Mouse (Mus musculus) midbrain, embryonic 12.5 days (tissue): ENCODE data around the gene Dbp. TPM values are rescaled to one million over a fixed set of nuclear protein-coding genes. Genes with fewer than 3 reads are reported as not detected.
A peak's percentile ranks its signal among the peaks of the same experiment; 100 is the strongest.
"Not testable (repeated sequence)": the region's sequence is repeated elsewhere in the genome, so short reads cannot be mapped to it uniquely, and the experiment has no call there.

ENCODE experiments used
- ATAC-seq: fragments of 200-750 bp; cut with Nextera tagmentation; 2 replicates; pipeline ENCODE4 v1.8.0; 2017; ENCODE audit warnings: low read depth, moderate TSS enrichment, moderate library complexity; ENCODE audit not compliant: low FRiP score
- H3K27ac ChIP-seq: fragments of 300-500 bp; sonication (generic); replicated peaks from 2 replicates; pipeline ENCODE4 v1.5.1; 2016; ENCODE audit warnings: mild to moderate bottlenecking
- H3K27me3 ChIP-seq: fragments of 300-500 bp; sonication (generic); 2 replicates; pipeline ENCODE4 v1.6.1; 2016; ENCODE audit warnings: mild to moderate bottlenecking
- H3K36me3 ChIP-seq: fragments of 300-500 bp; sonication (generic); 2 replicates; pipeline ENCODE4 v1.6.1; 2016
- H3K4me1 ChIP-seq: fragments of 300-500 bp; sonication (generic); 2 replicates; pipeline ENCODE4 v1.6.1; 2016
- H3K4me2 ChIP-seq: fragments of 300-500 bp; sonication (generic); replicated peaks from 2 replicates; pipeline ENCODE4 v1.6.1; 2016; ENCODE audit warnings: mild to moderate bottlenecking, moderate library complexity
- H3K4me3 ChIP-seq: fragments of 300-500 bp; sonication (generic); 2 replicates; pipeline ENCODE4 v1.5.1; 2016; ENCODE audit warnings: mild to moderate bottlenecking
- H3K9ac ChIP-seq: fragments of 300-500 bp; sonication (generic); replicated peaks from 2 replicates; pipeline ENCODE4 v1.6.1; 2016; ENCODE audit warnings: mild to moderate bottlenecking, moderate library complexity
- H3K9me3 ChIP-seq: fragments of 300-500 bp; sonication (generic); 2 replicates; pipeline ENCODE4 v1.6.1; 2016; ENCODE audit warnings: mild to moderate bottlenecking
- WGBS: fragments of 180-500 bp; shearing (Covaris S2); methylation state at CpG from one replicate; pipeline ENCODE4 v1.1.7; 2016; 5-methylcytosine and 5-hydroxymethylcytosine counted together
- polyA plus RNA-seq: library from polyadenylated mRNA; unstranded; fragments of >200 nt; fragmentation: Nextera tagmentation; extraction: Ambion mirVana; gene quantifications from 2 replicates; pipeline ENCODE4 v1.2.1, GENCODE M21; 2016

Gene Dbp
- 4.5 and 4.6 TPM in 2 replicates for polyA plus RNA-seq

GRCm38 (mm10) chr7:45704730-45705442, at the start of gene Dbp:
Gene Dbp (plus strand): TSS chr7:45705088.
- Histone ChIP-seq H3K4me3 (peak within 1 kb of the TSS; percentile 58), H3K9ac (peak within 1 kb of the TSS; percentile 51), H3K27ac (peak within 1 kb of the TSS; percentile 88), H3K27me3 (peaks cover 17% of the 10 kb centered on the region), H3K4me2 (peak within 1 kb of the TSS; percentile 98), H3K9me3 (no peaks in the 10 kb centered on the region), H3K36me3 (peaks cover under 1% of the 10 kb centered on the region; the same call in 1 of the 2 replicates), H3K4me1 (peaks cover 85% of the 10 kb centered on the region)
- peak; percentile 82 for ATAC-seq
- under 1% methylated on average over 36 of the region's 36 CpGs for WGBS

- Histone ChIP-seq H3K4me2 (no peak overlapping the region), H3K4me3 (no peak overlapping the region), H3K27ac (no peak overlapping the region), H3K9ac (no peak overlapping the region), H3K27me3 (peaks cover 7% of the 10 kb centered on the region; the same call in 1 of the 2 replicates), H3K9me3 (no peaks in the 10 kb centered on the region), H3K4me1 (0 out of 2 replicates have a peak, but pooled peaks cover 2% of the 10 kb centered on the region), H3K36me3 (no peaks in the 10 kb centered on the region)
- no peak for ATAC-seq
- 86% methylated on average over 11 of the region's 11 CpGs for WGBS
These were observed 44.0 kb upstream of the Dbp start for GRCm38 (mm10) chr7:45660746-45661478.

GRCm38 (mm10) chr7:45661702-45662101, 43.2 kb upstream of the Dbp start:
- H3K27me3 ChIP-seq, H3K9ac ChIP-seq, H3K9me3 ChIP-seq, H3K4me3 ChIP-seq, H3K4me1 ChIP-seq, H3K36me3 ChIP-seq, H3K4me2 ChIP-seq, H3K27ac ChIP-seq, ATAC-seq: not testable (repeated sequence)
- WGBS: 89% methylated on average over 6 of the region's 6 CpGs

GRCm38 (mm10) chr7:45665303-45666138, 39.4 kb upstream of the Dbp start:
- peaks cover 7% of the 10 kb centered on the region; the same call in 1 of the 2 replicates for H3K27me3 ChIP-seq
- H3K9ac ChIP-seq: no peak overlapping the region
- WGBS: 60% methylated on average over 13 of the region's 13 CpGs
- no peaks in the 10 kb centered on the region for H3K36me3 ChIP-seq
- no peak overlapping the region for H3K4me3 ChIP-seq
- no peak for ATAC-seq
- H3K27ac ChIP-seq: no peak overlapping the region
- no peak overlapping the region for H3K4me2 ChIP-seq
- no peaks in the 10 kb centered on the region for H3K9me3 ChIP-seq
- no peaks in the 10 kb centered on the region for H3K4me1 ChIP-seq

GRCm38 (mm10) chr7:45666161-45666560, 38.7 kb upstream of the Dbp start, which contains the start of gene Fut2:
Gene Fut2 (minus strand): TSS chr7:45666394.
- no peaks in the 10 kb centered on the region for H3K9me3 ChIP-seq
- H3K4me2 ChIP-seq: no peak within 1 kb of the TSS
- 87% methylated on average over 7 of the region's 7 CpGs for WGBS
- no peak within 1 kb of the TSS for H3K27ac ChIP-seq
- no peaks in the 10 kb centered on the region for H3K36me3 ChIP-seq
- no peak within 1 kb of the TSS for H3K9ac ChIP-seq
- H3K4me1 ChIP-seq: no peaks in the 10 kb centered on the region
- no peak for ATAC-seq
- peaks cover 7% of the 10 kb centered on the region; the same call in 1 of the 2 replicates for H3K27me3 ChIP-seq
- H3K4me3 ChIP-seq: no peak within 1 kb of the TSS

GRCm38 (mm10) chr7:45667761-45668160, 37.1 kb upstream of the Dbp start:
- WGBS: 78% methylated on average over 14 of the region's 14 CpGs

GRCm38 (mm10) chr7:45668921-45669320, 36.0 kb upstream of the Dbp start:
- H3K9ac ChIP-seq: no peak overlapping the region
- H3K4me2 ChIP-seq: no peak overlapping the region
- no peaks in the 10 kb centered on the region for H3K4me1 ChIP-seq
- ATAC-seq: no peak
- H3K36me3 ChIP-seq: no peaks in the 10 kb centered on the region
- H3K4me3 ChIP-seq: no peak overlapping the region
- H3K27ac ChIP-seq: no peak overlapping the region
- H3K27me3 ChIP-seq: peaks cover 14% of the 10 kb centered on the region; the same call in 1 of the 2 replicates
- H3K9me3 ChIP-seq: no peaks in the 10 kb centered on the region
- WGBS: 96% methylated on average over 9 of the region's 9 CpGs

More at GRCm38 (mm10) chr7:45667761-45668160, 37.1 kb upstream of the Dbp start:
- H3K27me3 ChIP-seq: peaks cover 10% of the 10 kb centered on the region; the same call in 1 of the 2 replicates
- no peak overlapping the region for H3K4me2 ChIP-seq
- H3K27ac ChIP-seq: no peak overlapping the region
- no peaks in the 10 kb centered on the region for H3K4me1 ChIP-seq
- H3K9ac ChIP-seq: no peak overlapping the region
- H3K4me3 ChIP-seq: no peak overlapping the region
- no peak for ATAC-seq
- no peaks in the 10 kb centered on the region for H3K9me3 ChIP-seq
- H3K36me3 ChIP-seq: no peaks in the 10 kb centered on the region

GRCm38 (mm10) chr7:45677627-45678295, 27.1 kb upstream of the Dbp start:
- Histone ChIP-seq H3K9me3 (no peaks in the 10 kb centered on the region), H3K4me3 (no peak overlapping the region), H3K27ac (no peak overlapping the region)

GRCm38 (mm10) chr7:45678513-45678912, 26.4 kb upstream of the Dbp start:
- no peak overlapping the region for H3K9ac ChIP-seq
- peaks cover 5% of the 10 kb centered on the region; the same call in 1 of the 2 replicates for H3K4me1 ChIP-seq
- no peak overlapping the region for H3K4me2 ChIP-seq
- H3K4me3 ChIP-seq: no peak overlapping the region
- no peaks in the 10 kb centered on the region for H3K36me3 ChIP-seq
- 92% methylated on average over 14 of the region's 14 CpGs for WGBS
- no peak overlapping the region for H3K27ac ChIP-seq
- no peak for ATAC-seq
- H3K9me3 ChIP-seq: no peaks in the 10 kb centered on the region
- H3K27me3 ChIP-seq: 0 out of 2 replicates have a peak, but pooled peaks cover 4% of the 10 kb centered on the region

More at GRCm38 (mm10) chr7:45677627-45678295, 27.1 kb upstream of the Dbp start:
- Histone ChIP-seq H3K9ac (no peak overlapping the region), H3K27me3 (0 out of 2 replicates have a peak, but pooled peaks cover 4% of the 10 kb centered on the region), H3K4me2 (no peak overlapping the region), H3K4me1 (peaks cover 5% of the 10 kb centered on the region; the same call in 1 of the 2 replicates), H3K36me3 (no peaks in the 10 kb centered on the region)
- WGBS: 75% methylated on average over 7 of the region's 7 CpGs
- no peak for ATAC-seq

GRCm38 (mm10) chr7:45679966-45680621, 24.8 kb upstream of the Dbp start:
- Histone ChIP-seq H3K27me3 (peaks cover 7% of the 10 kb centered on the region; the same call in 1 of the 2 replicates), H3K36me3 (no peaks in the 10 kb centered on the region), H3K9ac (no peak overlapping the region), H3K9me3 (no peaks in the 10 kb centered on the region), H3K4me3 (no peak overlapping the region), H3K4me1 (peaks cover 5% of the 10 kb centered on the region; the same call in 1 of the 2 replicates), H3K27ac (no peak overlapping the region), H3K4me2 (no peak overlapping the region)
- ATAC-seq: no peak
- WGBS: 67% methylated on average over 14 of the region's 14 CpGs
